Mouse (Mus musculus) central nervous system, embryonic 11.5 days (tissue): Measurements from ENCODE around the gene Gins1. TPM values are rescaled to one million over a fixed set of nuclear protein-coding genes. Genes with fewer than 3 reads are reported as not detected.

Source experiments
- polyA plus RNA-seq: library from polyadenylated mRNA; depleted of rRNA; stranded (reverse); fragments of >200 nt; gene quantifications from 2 replicates; pipeline ENCODE4 v1.2.3, GENCODE M21; 2012; rRNA removed

The Gins1 gene
- polyA plus RNA-seq: 56.4 and 64.6 TPM in 2 replicates

DNA sequence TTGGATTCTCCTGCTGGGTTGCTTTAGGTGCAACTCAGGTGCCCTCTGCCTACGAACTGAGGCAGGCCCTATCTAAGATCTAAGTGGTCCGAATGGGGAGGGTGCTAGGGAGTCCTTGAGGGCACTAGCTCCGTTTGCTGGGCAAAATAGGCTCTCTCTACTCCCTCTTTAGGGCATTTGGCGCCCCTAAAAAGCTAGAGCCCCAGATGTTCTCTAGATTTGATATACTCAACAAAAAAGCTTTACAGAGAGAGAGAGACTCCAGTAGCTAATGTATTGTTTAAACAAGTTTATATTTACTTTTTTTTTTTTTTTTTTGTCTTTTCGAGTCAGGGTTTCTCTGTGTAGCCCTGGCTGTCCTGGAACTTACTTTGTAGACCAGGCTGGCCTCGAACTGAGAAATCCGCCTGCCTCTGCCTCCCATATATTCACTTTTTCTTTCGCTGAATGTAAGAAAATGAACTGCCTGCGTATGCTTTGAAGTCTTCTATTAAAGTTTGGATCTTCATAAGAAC lies at the start of gene Gins1:
TSS of gene Gins1 (plus strand) at position 465 of the 515 bp plus-strand sequence.

DNA sequence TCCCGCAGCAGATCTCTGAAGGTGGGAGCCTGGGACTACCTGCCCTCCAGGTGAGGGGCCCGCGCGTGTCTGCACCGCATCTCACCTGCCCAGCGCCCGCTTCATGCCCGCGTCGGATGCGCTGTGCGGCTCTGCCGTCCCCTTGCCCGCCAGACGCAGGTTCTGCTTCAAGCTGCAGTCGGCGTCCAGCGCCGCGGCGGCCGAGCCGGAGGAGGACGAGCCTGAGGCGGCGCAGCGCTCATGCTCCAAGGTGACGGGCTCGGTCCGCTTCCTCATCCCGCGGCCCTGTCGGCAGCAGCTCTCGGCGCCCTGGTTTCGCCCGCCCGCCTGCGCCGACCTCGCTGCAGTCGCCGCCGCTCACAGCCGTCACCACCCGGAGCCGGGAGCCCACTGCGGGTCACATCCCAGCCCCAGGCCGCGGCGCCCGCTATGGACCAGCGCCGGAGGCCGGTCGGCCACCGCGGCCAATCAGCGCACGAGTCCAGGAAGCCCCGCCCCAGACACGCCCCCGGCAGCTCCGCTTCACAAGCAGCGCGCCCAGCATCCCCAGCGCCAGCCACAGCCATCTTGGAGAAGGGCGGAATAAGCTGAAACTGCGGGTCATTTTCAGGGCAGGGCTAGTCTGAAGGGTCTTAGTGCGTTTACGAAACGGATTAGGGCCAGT lies 796 bp upstream of the Gins1 start, which contains the start of gene Abhd12:
TSS of gene Abhd12 (minus strand) at position 470 of the 664 bp plus-strand sequence.

Other genes with a start within 250 kb of the Gins1 start
- gene Acss1, start 236.9 kb upstream of the Gins1 start, polyA plus RNA-seq: 19.2 and 29.4 TPM in 2 replicates
- 0.35 and 0.64 TPM in 2 replicates for gene Vsx1, start 216.0 kb upstream of the Gins1 start, polyA plus RNA-seq
- 17.6 and 23.1 TPM in 2 replicates for gene Entpd6, start 156.4 kb upstream of the Gins1 start, polyA plus RNA-seq
- gene Pygb, start 118.7 kb upstream of the Gins1 start, polyA plus RNA-seq: 41.2 and 46.6 TPM in 2 replicates
- gene Abhd12, start 659 bp upstream of the Gins1 start, polyA plus RNA-seq: 26.1 and 37.0 TPM in 2 replicates
- 25.2 and 47.1 TPM in 2 replicates for gene Ninl, start 134.0 kb downstream of the Gins1 start, polyA plus RNA-seq
- gene Nanp, start 134.0 kb downstream of the Gins1 start, polyA plus RNA-seq: 8.4 and 18.7 TPM in 2 replicates
- gene Gm14151, start 186.9 kb downstream of the Gins1 start, polyA plus RNA-seq: not detected in 2 replicates
- not detected in 2 replicates for gene Gm14147, start 192.8 kb downstream of the Gins1 start, polyA plus RNA-seq